Mouse (Mus musculus) cerebellum, postnatal 36 days (tissue): ENCODE measurements around the gene Serpinb3c.
"Not testable (repeated sequence)": the region's sequence is repeated elsewhere in the genome, so short reads cannot be mapped to it uniquely, and the experiment has no call there.

ENCODE experiments used
- DNase-seq, 2 experiments: peaks; one replicate each; pipeline ENCODE4 v3.0.0; 2021 to 2022; ENCODE audit warnings: mixed read lengths in 2 of 2

Serpinb3c gene

DNA sequence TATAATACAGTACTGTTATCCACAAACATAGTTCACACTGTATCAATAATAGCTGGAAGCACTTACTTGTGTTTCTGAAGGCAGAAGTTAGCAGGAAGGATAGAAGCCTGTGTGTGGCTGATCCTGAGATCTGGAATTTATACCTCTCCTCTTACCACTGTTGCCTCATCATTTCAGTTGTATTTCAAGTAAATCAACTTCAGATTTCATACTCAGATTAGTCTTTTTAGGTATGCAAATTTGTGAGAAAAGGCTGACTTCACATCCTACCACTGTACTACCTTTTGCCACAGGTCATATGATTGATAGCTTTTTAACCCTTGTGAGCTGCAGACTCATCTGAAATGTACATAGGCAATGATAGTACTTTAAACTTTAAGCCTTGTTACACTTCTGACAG is at the start of gene Serpinb3c, which contains the start of gene Serpinb3b:
Serpinb3c (minus strand) TSS at position 111 of the 400 bp plus-strand sequence.
Serpinb3b (minus strand) TSS at position 101 of the 400 bp plus-strand sequence.
- DNase-seq: not testable (repeated sequence)

DNA sequence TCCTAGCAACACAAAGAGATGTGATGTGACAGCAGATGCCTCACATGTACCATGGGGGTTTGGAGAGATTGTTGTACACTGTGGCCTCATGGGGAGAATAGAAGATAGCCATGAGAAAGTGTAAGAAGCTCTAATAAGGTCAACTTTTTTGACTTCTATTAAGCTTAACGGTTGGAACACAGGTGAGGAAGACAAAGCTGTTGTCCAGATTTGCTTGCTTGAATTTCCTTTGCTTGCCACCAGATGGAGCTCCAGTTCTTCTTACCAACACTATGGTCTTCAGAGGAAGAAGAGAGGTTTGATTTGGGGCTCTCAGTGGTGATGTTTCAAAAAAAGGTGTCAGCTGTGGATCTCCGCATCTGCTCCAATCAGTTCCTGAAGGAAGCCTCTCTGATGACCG is 35.0 kb downstream of the Serpinb3c start:
- peak in 1 of 2 experiments; percentile 18 for DNase-seq
